Mouse (Mus musculus) kidney, postnatal 4 days (tissue): ENCODE results near the gene Cd151.

Source experiments
- DNase-seq, 2 experiments: peaks; one replicate each; pipeline ENCODE4 v3.0.0; 2021; ENCODE audit warnings: mixed read lengths in 2 of 2

Gene Cd151

DNA sequence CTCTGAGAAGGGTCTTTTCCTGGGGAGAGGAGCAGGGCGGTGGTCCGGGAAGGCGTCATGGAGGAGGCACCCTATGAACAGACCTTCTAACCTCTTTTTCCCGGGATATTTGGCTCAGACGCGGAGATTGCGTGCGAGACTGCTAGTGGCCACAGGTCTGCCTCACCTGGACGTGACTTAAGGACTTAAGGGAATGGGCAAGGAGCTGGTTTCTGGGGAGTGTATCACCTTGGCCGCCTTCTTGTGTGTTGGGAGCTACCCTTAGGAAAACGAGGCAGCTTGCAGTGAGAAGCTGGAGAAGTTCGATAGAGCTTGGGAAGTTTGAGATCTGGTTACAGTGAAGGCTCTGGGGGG lies 8.6 kb downstream of the Cd151 start:
- DNase-seq: no peak

DNA sequence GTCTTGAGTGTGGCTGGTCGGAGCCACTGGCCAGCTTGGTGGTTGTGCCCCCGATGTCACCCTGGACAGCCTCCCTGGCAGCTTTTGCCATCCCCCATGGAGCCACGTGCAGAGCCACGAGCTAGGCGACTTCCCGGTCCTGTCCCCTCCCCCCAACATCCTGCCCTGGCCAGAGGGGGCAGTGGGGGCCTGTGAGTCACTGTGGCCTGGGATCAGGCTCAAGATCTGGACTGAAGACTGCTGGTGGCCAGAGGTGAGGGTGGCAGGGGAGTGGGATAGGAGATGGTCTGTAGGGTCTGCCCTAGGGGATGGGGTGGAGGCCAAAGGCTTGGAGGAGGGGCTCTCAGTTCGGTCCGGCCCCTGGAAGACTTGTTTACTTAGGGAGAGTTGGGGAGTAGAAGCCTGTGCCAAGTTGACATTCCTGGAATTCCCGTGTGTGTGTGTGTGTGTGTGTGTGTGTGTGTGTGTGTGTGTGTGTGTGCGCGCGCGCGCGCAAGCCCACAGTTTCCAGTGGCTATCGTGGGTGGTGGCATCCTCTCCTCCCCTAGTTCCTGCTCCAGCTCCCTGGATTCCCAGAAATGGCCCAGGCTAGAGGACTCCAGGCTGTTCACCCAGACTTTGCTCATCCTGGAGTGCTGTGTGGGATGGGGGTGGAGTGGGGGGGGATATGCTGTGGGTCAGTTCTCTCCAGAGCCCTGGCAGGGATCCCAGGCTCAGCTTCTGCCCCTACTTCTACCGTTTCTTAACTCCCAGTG lies 9.2 kb downstream of the Cd151 start:
- DNase-seq: peak; percentile 87 to 93

DNA sequence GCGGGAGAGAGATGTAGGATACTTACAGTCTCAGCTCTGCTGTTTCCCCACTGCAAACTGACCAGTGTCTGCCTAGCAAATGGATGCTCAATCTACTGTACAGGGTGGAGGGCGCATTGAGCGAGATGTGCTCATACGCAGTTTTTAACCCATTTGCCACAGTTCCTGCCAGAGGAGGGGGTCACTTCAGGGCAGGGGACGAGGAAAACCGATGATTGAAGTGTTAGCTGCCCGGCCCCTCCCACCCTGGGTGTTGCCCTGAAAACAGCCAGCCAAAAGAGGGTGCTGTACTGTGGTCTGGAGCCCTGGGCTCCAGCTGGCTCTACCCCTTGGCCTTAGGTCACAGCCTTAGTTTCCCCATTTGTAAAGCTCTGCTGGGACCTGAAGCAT lies 9.8 kb downstream of the Cd151 start:
- DNase-seq: no peak

DNA sequence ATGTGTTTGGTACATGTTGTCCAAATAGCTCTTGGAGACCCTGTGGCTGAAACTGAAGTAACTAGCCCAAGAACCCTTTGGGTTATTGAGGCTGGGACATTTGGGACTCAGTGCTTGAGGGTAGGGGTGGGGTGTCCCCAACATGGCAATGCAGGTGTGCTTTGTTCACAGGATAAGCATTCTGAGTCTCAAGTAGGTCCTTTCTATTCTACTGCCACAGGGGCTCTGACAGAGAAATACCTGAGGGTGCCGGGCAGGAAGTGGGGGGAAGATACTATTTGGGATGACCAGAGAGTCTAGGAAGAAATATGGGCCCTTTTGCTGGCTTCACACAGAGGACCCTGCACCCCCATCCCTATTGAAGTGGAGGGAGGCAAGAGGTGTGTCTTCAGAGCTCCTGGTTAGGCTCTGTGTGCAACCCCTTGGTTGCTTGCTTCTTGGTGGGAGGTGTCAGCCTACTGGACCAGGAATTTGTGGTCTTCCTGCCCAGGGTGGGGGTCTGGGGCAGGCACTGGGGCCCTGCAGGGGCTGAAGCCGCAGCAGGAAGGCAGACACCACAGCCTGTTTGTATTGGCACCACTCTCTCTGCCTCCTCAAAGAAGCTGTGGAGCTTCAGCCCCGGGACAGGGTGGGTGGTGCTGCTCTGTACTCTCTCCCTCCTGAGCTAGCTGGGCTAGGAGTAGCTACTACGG lies 10.5 kb downstream of the Cd151 start:
- DNase-seq: peak; percentile 50 to 66

DNA sequence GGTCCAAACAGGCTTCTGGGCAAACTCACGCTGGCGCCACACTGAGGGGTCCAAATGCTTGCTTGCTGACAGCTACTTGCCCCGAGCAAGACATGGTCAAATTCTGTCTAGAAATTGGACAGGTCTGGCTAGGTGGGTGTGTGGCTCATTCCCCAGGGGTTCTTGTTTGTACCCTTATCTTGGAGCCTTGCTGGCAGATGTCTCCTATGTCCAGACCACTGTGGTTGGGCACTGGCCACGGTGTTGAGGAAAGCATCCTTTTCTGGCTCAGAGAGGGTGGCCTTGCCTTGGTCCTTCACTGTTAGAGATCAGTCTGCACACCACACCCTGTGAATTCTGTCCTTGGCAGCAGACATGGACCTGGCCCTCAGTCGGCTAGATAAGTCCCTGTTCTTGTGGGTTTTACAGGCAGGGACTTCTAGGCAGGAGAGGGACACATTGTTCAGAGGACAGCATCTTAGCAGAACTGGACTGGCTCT lies 11.1 kb downstream of the Cd151 start:
- DNase-seq: no peak

DNA sequence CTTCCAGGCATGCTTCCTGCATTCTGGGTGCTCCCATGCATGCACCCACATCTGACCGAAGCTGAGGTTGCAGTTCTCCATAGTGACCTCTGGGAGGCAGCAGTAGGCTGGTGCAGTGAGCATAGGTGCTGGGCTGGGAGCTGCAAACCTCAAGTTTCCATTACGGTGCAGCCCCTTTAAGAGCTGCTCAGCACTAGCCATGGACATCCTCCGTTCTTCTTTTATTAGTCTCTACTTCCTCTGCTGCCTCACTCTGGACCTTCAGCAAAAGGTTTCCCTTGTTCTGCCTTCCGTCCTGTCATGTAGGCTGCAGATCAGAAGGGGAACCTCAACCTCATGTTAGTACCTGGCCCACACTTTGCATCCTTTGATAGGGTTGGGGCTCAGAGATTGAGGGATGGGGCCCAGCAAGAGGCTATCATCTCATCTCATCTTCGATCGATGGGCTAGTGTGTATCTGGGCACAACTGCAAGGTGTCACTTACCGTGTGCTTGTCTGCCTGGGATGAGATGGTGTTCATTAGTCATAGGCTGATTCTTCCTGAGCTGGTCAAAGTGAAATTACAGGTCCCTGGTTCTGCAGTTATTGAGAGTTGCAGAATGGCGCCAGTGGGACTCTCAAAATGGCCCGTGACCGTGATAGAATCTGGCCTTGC lies 13.8 kb downstream of the Cd151 start:
- peak; percentile 68 to 80 for DNase-seq

DNA sequence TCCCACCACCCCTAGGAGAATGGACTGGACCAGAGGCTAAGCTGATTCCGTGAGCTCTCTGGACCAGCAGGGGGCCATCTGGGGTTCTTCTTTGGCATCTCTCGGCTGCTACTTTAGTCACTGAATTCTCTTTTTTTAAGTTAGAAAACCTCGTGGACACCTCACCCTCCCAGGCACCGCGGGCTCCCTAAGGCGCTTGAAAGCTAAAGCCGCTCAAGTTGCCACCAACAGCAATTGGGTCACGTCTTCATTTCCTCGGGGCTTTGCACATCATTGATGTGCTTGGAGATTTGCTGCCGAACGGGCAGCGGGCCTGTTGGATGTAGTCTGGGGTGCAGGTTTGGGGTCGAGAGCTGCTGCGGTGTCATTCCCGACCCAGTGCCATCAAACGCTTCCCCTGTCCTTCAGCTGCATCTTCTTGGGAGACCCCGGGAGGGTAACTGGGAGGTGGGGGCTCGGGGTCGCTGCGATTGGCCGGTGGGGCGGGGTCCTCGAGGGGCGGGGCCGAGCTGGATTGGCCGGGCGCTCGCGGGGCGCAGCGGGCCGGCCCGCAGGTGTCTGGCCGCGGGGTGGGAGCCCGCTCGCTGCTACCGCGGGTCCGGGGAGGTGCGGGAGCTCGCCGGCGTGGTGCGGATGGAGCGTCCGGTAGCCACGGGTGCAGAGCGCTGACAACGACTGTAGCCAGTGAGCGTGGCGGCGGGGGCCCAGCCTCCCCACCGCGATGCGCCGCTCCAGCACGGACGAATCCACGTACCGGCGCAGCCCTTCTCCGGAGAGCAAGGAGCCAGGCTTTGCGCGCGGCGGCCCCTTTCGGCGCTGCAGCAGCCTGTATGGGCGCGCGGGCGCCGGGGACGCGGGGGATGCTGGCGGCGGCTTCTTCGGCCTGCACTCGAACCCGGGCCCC lies 14.6 kb downstream of the Cd151 start:
- DNase-seq: peak; percentile 78 to 85

DNA sequence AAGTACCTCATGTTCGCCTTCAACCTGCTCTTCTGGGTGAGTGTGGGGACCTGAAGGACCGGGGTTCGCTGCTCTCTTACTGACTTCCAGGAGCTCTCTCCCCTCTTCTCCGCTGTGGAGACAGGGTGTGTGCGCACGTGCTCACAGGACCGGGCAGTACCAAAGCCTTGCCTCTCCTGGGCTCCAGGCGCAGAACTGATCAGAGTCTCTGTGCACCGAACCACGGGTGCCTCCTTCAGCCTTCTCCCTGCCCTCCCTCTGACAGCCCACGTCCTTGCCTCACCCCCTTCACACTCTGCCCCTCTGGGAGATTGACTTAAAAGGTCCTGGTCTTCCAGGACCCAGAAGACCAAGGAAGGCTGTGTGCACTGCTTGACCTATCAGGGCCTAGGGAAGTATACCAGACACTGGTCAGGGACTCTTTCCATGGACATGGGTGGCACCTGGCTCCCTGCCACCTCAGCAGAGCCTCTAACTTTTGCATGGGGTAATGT lies 15.4 kb downstream of the Cd151 start:
- DNase-seq: no peak

DNA sequence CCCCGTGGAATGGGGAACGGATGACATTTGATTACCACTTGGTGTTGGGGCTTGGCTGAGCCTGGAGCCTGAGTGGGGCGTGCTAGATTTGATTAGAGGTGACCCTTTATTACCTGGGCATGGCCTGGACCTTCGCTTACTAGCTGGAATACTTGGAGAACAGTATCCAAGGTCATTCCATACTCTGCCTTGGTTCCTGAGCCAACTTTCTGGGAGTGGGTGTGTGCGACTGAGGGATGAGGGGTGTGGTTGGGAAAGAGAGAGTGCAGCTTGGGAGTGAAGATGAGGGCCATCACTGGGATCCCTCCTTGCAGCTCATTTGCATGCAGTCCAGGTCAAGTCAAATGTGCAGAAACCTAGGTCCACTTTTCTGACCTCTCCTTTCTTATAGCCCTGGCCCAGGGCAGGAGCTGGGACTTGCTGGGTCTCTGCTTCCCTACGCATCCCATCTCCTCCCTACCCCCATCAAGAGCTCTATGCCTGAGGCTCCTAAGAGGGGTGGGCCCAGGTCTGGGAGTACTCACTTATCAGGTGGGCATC lies 16.0 kb downstream of the Cd151 start:
- no peak for DNase-seq

DNA sequence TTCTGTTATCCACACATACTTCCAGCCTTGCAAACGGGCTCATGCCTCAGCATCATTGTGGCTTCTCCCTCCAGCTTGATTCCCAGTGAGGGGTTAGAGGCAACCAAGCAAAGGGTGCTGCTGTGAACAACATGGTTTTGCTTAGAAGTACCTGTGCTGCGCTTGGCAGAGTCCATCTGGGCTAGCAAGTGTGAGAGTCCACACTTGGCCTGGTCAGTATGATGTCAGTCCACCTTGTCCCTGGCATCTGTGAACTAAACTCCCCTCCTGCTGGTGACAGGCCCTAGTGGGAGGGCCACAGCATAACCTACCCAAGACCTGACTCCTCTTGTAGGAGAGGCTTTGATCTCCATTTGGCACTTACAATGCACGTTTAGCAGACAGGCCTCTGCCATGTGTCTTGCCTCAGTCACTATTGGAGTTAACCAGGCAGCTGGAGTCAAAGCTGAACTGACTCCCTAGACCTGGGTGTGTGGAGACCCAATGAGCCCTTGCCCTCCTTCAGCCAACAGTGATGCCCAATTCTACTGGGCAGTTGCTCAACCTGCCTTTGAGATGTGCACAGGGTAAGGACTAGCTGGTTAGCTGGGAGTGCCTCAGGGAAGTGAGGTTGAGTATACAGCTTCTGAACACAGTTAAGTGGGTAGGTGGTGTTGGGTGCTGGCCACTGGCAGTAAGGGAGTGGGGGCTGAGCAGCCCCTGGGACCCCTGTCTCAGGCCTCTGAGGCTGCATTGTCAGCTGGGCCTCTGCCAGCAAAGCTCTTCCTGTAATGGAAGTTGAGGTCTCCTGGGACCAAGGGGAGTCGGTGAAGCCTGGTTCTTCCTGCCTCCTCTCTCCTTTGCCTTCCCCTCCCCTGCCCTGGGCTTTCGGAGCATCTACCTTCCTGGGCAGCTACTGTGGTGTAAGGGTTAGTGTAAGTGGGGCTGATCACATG lies 17.3 kb downstream of the Cd151 start:
- DNase-seq: no peak

DNA sequence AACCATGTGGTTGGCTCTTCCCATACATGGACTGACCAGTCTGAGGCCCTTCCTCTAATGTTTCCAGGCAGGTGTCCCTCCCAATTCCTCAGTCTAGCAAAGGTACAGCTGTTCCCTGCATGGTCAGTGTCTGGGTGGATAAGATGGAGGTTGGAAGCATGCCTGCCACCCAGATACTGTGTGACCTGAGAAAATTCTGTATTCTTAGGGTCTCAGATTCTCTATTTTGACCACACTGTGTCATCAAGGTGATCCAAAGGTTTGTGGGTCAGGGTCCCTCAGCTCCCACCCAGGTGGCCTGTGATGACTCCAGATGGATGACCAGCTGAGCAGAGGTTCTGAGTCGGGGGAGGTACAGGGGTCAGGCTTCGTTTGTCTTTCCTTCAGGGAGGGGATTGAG lies 18.0 kb downstream of the Cd151 start:
- no peak for DNase-seq

DNA sequence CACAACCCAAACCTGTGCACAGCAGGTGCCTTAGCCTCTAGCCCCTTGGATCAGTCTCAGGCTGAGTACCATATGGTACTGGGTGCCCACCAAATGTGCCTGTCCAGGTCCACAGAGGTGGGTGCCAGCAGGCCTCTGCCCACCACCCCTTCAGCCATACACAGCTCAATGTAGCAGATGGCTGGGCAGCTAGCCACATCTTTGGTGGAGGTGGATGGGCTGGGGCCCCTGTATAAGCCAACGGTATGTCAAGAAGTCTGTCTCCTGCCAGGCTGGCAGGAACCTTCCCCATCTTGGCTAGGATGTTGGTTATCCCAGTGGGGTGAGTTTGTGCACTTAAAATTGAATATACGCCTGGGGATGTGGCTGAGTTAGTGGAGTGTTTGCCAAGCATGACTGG lies 18.4 kb downstream of the Cd151 start:
- no peak for DNase-seq

DNA sequence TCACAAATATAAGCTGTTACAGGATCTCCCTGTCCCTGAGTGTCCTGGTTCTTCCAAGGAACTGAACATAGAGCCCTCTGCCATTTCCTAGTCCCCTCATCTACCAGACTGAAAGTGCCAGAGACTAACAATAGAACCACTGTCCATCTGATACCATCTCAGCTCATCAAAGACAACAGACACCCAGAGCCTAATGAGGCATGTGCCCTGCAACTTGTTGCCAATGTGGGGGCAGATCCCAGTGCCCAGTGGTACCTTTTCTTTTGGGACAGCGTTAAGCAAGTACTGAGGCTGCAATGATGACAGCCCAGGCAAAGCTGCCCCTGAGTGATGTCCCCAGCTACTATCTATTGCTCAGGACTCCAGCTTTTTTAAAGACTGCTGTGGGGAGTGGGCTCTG lies 19.0 kb downstream of the Cd151 start:
- DNase-seq: no peak

DNA sequence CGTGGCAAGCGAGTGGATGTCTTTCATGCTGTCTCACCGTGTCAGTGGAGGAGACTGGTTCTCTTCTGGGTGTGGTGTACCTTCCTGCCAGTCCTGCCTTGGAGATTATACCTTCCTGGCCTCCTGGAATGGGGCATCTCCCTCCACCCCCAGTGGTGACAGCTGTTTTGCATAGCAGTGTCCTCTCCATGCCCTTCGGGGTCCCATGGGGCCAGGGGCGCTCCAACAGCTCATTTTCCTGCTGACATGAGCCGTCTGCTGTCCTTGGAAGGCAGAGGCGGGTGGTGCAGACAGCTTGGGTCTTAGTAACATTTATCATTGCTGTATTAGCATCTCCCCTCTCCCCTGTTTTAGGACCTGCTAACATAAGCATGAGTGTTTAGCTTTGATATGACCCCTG lies 19.9 kb downstream of the Cd151 start:
- DNase-seq: no peak

DNA sequence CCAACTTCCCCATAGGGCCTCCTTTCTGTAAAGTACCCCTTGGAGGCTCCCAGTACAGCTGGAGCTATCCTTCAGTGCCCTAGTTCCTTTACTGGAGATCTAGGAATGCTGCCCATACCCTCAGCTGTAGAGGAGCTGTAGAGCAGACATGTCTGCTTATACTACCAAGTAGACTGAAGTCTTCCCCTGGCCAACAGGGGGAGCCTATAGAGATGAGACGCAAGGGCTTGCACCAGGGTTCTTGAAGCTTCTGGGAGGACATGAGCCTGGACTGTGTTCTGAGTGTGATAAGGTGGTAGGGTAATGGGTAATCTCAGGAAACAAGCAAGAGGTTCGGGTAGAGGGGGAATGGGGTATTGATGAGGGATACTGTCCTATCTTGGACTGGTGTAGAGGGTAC lies 24.0 kb downstream of the Cd151 start:
- peak; percentile 33 to 52 for DNase-seq

DNA sequence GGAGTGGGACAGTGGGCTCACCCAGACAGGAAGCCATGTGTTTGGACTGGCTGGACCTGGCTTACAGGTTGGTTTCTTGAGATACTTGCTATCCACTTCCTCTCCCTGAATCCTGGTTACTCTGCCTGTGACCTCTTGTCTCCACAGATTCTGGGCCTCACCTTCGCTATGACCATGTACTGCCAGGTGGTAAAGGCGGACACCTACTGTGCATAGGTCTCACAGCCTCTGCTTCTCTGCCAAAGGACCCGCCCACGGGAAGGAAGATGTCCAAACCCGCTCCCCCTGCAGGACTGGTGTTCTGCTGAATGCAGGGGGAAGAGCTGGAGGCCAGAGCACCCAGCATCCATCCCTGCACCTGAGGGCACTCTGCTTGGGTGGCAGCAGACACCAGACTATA lies 25.5 kb downstream of the Cd151 start:
- no peak for DNase-seq

DNA sequence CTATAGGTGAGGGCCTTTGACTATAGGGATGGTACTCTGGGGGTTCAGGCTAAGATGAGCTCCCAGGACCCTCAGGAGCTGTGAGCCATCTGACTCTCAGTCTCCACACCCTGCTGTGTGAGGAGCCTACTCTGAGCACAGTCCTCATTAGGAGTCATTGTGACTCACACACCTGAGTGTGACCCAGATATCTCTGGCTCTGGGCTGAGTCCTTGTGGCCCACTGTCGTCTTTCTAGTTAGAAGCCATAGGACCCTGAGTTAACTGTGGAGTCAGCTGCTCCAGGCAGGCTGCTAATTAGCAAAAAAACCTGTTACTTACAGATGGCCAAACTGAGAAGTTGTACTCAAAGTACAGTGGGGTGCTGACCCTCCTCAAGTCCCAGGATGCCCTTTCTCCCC lies 26.5 kb downstream of the Cd151 start:
- DNase-seq: no peak

DNA sequence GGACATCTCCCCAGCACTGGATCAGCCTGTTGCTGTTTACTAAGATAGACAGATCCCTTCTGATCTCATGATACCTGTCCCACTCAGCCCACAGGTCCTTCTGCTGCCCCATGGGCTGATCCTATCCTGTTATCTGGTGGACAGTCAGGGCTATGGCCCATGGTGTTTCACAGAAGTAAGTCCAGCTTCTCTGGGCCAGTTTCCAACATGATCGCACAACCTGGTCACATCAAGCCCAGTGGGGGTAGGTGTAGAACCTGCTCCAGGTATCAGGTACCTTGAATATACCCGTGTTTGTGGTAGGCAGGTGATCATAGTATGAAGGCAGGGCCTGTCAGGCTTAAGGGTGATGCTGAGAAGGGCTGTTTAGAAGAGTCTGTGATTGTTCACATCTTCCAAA lies 28.2 kb downstream of the Cd151 start:
- DNase-seq: no peak

DNA sequence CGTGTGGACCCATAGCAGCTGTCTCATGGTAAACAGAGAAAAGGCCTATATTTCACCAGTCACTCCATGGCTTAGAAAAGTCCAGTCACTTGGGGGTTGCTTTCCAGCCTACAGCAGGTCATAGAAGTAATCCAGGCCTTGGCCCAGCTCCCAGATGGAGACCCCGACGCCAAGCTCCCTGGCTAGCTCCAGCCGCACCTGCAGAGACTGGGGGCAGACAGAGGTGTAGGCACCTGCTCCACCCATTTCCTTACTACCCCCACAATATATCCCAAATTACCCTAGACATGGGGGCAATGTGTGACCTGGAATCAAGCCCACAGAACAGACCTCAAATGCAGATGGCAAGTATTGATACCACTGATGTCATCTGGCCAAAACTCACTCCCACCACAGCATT lies 28.7 kb downstream of the Cd151 start:
- DNase-seq: no peak

DNA sequence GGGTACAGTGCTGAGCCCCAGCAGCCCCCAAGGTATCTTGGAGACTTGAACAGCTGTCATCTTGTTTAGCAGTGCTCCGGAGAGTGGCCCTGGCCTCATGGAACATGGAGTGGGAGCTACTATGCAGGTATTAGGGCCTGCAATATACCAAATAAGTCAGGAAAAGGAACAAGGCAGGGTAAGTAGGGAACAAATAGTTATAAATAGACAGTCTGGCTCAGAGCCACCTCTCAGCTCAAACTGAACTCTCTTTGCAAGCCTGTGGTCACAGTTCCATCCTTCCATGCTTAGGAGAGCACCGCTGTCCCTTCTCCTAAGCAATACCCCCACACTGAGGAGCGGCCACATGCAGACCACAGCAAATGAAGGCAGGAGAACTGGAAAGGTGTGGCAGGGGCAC lies 30.4 kb downstream of the Cd151 start:
- no peak for DNase-seq

DNA sequence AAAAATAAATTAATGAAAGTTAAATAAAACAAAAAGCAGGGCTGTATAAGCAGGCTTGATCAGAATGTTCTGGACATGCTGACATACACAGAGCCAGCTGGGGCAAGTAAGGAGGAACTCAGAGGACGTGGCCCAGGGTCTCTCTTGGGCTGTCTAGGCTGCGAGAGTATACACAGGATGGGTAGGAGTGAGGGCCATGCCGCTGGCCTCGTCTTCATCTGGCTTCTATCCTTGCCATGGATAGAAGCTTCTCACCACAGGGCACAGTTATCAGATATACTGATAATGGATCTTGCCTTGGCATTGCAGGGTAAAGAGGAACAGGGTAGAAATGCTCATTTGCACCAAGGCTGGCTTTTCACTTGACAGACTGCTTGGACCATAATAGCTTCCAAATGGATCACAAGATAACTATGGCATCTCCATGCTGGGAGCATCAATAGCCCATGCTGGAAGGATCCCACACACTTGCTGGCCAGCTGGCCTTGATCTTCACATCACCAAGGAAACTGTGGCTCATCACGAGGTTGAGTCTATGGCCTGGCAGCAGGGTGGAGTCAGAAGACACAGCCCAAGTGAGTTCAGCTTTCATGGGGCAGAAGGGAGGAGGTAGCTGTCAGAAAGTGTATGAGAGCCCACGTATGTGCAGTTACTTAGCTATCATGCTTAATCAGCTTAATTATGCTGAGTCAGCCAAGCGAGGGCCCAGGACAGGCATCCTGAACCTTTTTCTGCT lies 34.8 kb downstream of the Cd151 start:
- DNase-seq: no peak
